Mouse (Mus musculus) brain, embryonic 14.5 days (tissue): ENCODE measurements around the gene Rpgr.

ENCODE experiments used
- CTCF ChIP-seq: fragments of 200-500 bp; IDR thresholded peaks from 2 replicates; pipeline ENCODE4 v1.5.1; 2012; ENCODE audit warnings: inconsistent platforms, mild to moderate bottlenecking, moderate library complexity, borderline replicate concordance; ENCODE audit not compliant: insufficient read depth, insufficient read length; ENCODE audit errors: extremely low read depth
- POLR2A ChIP-seq: fragments of 200-500 bp; IDR thresholded peaks from 2 replicates; pipeline ENCODE4 v1.6.1; 2012; ENCODE audit warnings: mild to moderate bottlenecking, inconsistent platforms, borderline replicate concordance; ENCODE audit not compliant: poor library complexity, insufficient read depth, insufficient read length, severe bottlenecking; ENCODE audit errors: extremely low read depth

GRCm38 (mm10) chrX:10234617-10235016 is 17.9 kb upstream of the Rpgr start:
- TF ChIP-seq POLR2A (no peak), CTCF (no peak)
